Mouse (Mus musculus): Measurements from ENCODE around the gene H1foo.

DNA sequence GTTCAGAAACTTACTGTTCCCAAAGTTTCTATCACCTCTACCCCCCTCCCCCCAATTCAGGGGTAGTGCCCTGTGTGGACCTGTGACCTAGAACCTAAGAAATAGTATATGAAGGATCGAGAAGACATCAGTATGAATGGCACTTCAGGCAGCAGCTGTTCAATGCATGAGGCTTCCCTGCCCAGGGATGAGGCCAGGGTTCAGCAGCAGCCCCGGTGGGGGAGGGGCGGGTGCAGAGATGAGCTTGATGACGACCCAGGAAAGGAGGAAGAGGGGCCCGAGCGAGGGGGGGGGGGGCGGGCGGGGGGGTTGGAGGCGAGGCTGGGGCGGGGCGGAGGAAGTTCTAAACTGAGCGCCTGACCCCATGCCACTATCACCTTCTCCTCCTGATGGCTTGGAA is 3.6 kb upstream of the H1foo start:
- TF ChIP-seq POLR2A (IDR thresholded peaks at IDR 0.05; ENCODE audit: low read depth, low read length) (no peak), CTCF (IDR thresholded peaks at IDR 0.05; ENCODE audit: borderline replicate concordance, insufficient read depth, low read length) (no peak)

Data from embryonic fibroblast, embryonic 13.5 days (primary cell).